Mouse (Mus musculus) CH12.LX (cell line): ENCODE data around the gene Kri1. TPM values are rescaled to one million over a fixed set of nuclear protein-coding genes. Genes with fewer than 3 reads are reported as not detected.
A peak's percentile ranks its signal among the peaks of the same experiment; 100 is the strongest.

Experiments
- DNase-seq: peaks from one replicate; pipeline ENCODE4 v3.0.0-alpha.2; 2013; ENCODE audit errors: extremely low read depth
- H3K27ac ChIP-seq: 2 replicates; pipeline ENCODE4 v1.5.1; 2012; ENCODE audit warnings: low read depth, mild to moderate bottlenecking, control low read depth, moderate library complexity; ENCODE audit not compliant: insufficient read depth
- H3K27me3 ChIP-seq: replicated peaks from 2 replicates; pipeline ENCODE3; 2012; ENCODE audit warnings: inconsistent platforms
- H3K36me3 ChIP-seq, 2 experiments: replicated peaks in 1 of 2; 2 replicates each; pipeline versions ENCODE3 to v1.6.1; 2012; ENCODE audit warnings: inconsistent platforms in 1 of 2, low read length in 1 of 2, mild to moderate bottlenecking in 1 of 2, mixed read lengths in 1 of 2, moderate library complexity in 1 of 2; ENCODE audit not compliant: control insufficient read depth in 1 of 2, insufficient read depth in 1 of 2
- H3K4me1 ChIP-seq, 2 experiments: 2 replicates each; pipeline ENCODE4 v1.6.1; 2012; ENCODE audit warnings: inconsistent platforms in 1 of 2, moderate library complexity in 1 of 2; ENCODE audit not compliant: insufficient read depth in 2 of 2, control insufficient read depth in 1 of 2
- H3K4me2 ChIP-seq: 2 replicates; pipeline ENCODE4 v1.6.1; 2012; ENCODE audit warnings: low read depth, mild to moderate bottlenecking, control low read depth; ENCODE audit not compliant: poor library complexity, insufficient read depth, severe bottlenecking
- H3K4me3 ChIP-seq, 3 experiments: fragments of 150-350 bp in 1 of 3; sonication (generic) in 1 of 3; replicated peaks in 1 of 3; 2 replicates each; pipeline versions ENCODE3 to v1.5.1; 2011 to 2012; ENCODE audit warnings: low read depth in 2 of 3, low read length in 2 of 3, mild to moderate bottlenecking in 2 of 3, moderate library complexity in 2 of 3, control low read depth in 1 of 3, improper control_type of control experiment in 1 of 3, inconsistent platforms in 1 of 3, mixed read lengths in 1 of 3; ENCODE audit not compliant: poor library complexity in 1 of 3
- H3K79me2 ChIP-seq: replicated peaks from 2 replicates; pipeline ENCODE4 v1.6.1; 2012; ENCODE audit warnings: mild to moderate bottlenecking, moderate library complexity; ENCODE audit not compliant: control insufficient read depth, poor library complexity, insufficient read depth, severe bottlenecking; ENCODE audit errors: extremely low read depth
- H3K9ac ChIP-seq: 2 replicates; pipeline ENCODE4 v1.6.1; 2012; ENCODE audit warnings: low read depth, mild to moderate bottlenecking, control low read depth, moderate library complexity; ENCODE audit not compliant: insufficient read depth
- H3K9me3 ChIP-seq: replicated peaks from 2 replicates; pipeline ENCODE3; 2012; ENCODE audit warnings: low read length, inconsistent platforms, mixed read lengths
- BHLHE40 ChIP-seq: IDR thresholded peaks from 2 replicates; pipeline ENCODE4 v1.6.1; 2011; ENCODE audit warnings: mild to moderate bottlenecking, low read depth, low read length, improper control_type of control experiment
- CHD1 ChIP-seq: IDR thresholded peaks from 2 replicates; pipeline ENCODE4 v1.6.1; 2012; ENCODE audit warnings: low read depth, low read length, improper control_type of control experiment, inconsistent platforms
- CTCF ChIP-seq, 2 experiments: IDR thresholded peaks in 1 of 2; conservative IDR thresholded peaks in 1 of 2; 2 replicates each; pipeline ENCODE4 v1.5.1; 2011 to 2012; ENCODE audit warnings: low read depth in 2 of 2, low read length in 2 of 2, improper control_type of control experiment in 1 of 2, inconsistent platforms in 1 of 2, mild to moderate bottlenecking in 1 of 2, moderate library complexity in 1 of 2
- E2F4 ChIP-seq: IDR thresholded peaks from 2 replicates; pipeline ENCODE4 v1.6.1; 2011; ENCODE audit warnings: low read depth, low read length, improper control_type of control experiment; ENCODE audit not compliant: insufficient replicate concordance
- ELF1 ChIP-seq: IDR thresholded peaks from 2 replicates; pipeline ENCODE4 v1.6.1; 2014; ENCODE audit warnings: low read depth, mild to moderate bottlenecking, inconsistent platforms, low read length, improper control_type of control experiment
- EP300 ChIP-seq: IDR thresholded peaks from 2 replicates; pipeline ENCODE4 v1.6.1; 2011; ENCODE audit warnings: low read length, improper control_type of control experiment
- ETS1 ChIP-seq: conservative IDR thresholded peaks from 2 replicates; pipeline ENCODE4 v1.6.1; 2012; ENCODE audit warnings: low read depth, mild to moderate bottlenecking, inconsistent platforms, low read length, improper control_type of control experiment, moderate library complexity
- GABPA ChIP-seq: IDR thresholded peaks from 2 replicates; pipeline ENCODE4 v1.6.1; 2012; ENCODE audit warnings: low read depth, low read length, improper control_type of control experiment, inconsistent platforms; ENCODE audit not compliant: insufficient replicate concordance
- HCFC1 ChIP-seq: IDR thresholded peaks from 2 replicates; pipeline ENCODE4 v1.6.1; 2012; ENCODE audit warnings: low read depth, mild to moderate bottlenecking, inconsistent platforms, low read length, improper control_type of control experiment
- IRF4 ChIP-seq: IDR thresholded peaks from 2 replicates; pipeline ENCODE4 v1.6.1; 2014; ENCODE audit warnings: low read depth, mild to moderate bottlenecking, inconsistent platforms, low read length, improper control_type of control experiment
- JUN ChIP-seq: IDR thresholded peaks from 2 replicates; pipeline ENCODE4 v1.6.1; 2011; ENCODE audit warnings: low read depth, mild to moderate bottlenecking, low read length, improper control_type of control experiment, moderate library complexity; ENCODE audit not compliant: insufficient read depth
- JUND ChIP-seq: conservative IDR thresholded peaks from 2 replicates; pipeline ENCODE4 v1.6.1; 2011; ENCODE audit warnings: low read depth, low read length, improper control_type of control experiment
- KAT2A ChIP-seq: IDR thresholded peaks from 2 replicates; pipeline ENCODE4 v1.6.1; 2012; ENCODE audit warnings: low read length, improper control_type of control experiment, inconsistent platforms; ENCODE audit not compliant: insufficient replicate concordance
- MAFK ChIP-seq: IDR thresholded peaks from 2 replicates; pipeline ENCODE4 v1.6.1; 2011; ENCODE audit warnings: low read length, improper control_type of control experiment; ENCODE audit not compliant: insufficient replicate concordance
- MAZ ChIP-seq: IDR thresholded peaks from 2 replicates; pipeline ENCODE4 v1.6.1; 2012; ENCODE audit warnings: low read depth, mild to moderate bottlenecking, inconsistent platforms, low read length, improper control_type of control experiment, moderate library complexity
- MEF2A ChIP-seq: IDR thresholded peaks from 2 replicates; pipeline ENCODE4 v1.6.1; 2014; ENCODE audit warnings: low read depth, mild to moderate bottlenecking, inconsistent platforms, low read length, improper control_type of control experiment, borderline replicate concordance
- MYC ChIP-seq: IDR thresholded peaks from 2 replicates; pipeline ENCODE4 v1.6.1; 2011; ENCODE audit warnings: low read depth, mild to moderate bottlenecking, improper control_type of control experiment, low read length
- NELFE ChIP-seq: IDR thresholded peaks from 2 replicates; pipeline ENCODE4 v1.6.1; 2011; ENCODE audit warnings: low read depth, low read length, improper control_type of control experiment
- NRF1 ChIP-seq: IDR thresholded peaks from 2 replicates; pipeline ENCODE4 v1.6.1; 2014; ENCODE audit warnings: low read depth, mild to moderate bottlenecking, inconsistent platforms, low read length, improper control_type of control experiment, moderate library complexity
- PAX5 ChIP-seq: IDR thresholded peaks from 2 replicates; pipeline ENCODE4 v1.6.1; 2012; ENCODE audit warnings: low read length, inconsistent platforms, mixed read lengths
- POLR2A ChIP-seq: IDR thresholded peaks from 2 replicates; pipeline ENCODE4 v1.6.1; 2011; ENCODE audit warnings: low read depth, mild to moderate bottlenecking, improper control_type of control experiment, low read length
- POLR2AphosphoS2 ChIP-seq: IDR thresholded peaks from 2 replicates; pipeline ENCODE4 v1.6.1; 2011; ENCODE audit warnings: low read depth, low read length, improper control_type of control experiment
- RAD21 ChIP-seq: IDR thresholded peaks from 2 replicates; pipeline ENCODE4 v1.6.1; 2011; ENCODE audit warnings: low read depth, mild to moderate bottlenecking, low read length, improper control_type of control experiment, moderate library complexity
- RCOR1 ChIP-seq: conservative IDR thresholded peaks from 2 replicates; pipeline ENCODE4 v1.6.1; 2012; ENCODE audit warnings: low read depth, mild to moderate bottlenecking, inconsistent platforms, low read length, improper control_type of control experiment
- SIN3A ChIP-seq: IDR thresholded peaks from 2 replicates; pipeline ENCODE4 v1.6.1; 2012; ENCODE audit warnings: low read length, improper control_type of control experiment, inconsistent platforms
- SMC3 ChIP-seq: IDR thresholded peaks from 2 replicates; pipeline ENCODE4 v1.6.1; 2011; ENCODE audit warnings: low read depth, low read length, improper control_type of control experiment
- TBP ChIP-seq: conservative IDR thresholded peaks from 2 replicates; pipeline ENCODE4 v1.6.1; 2011; ENCODE audit warnings: low read depth, low read length, improper control_type of control experiment
- TCF12 ChIP-seq: IDR thresholded peaks from 2 replicates; pipeline ENCODE4 v1.6.1; 2014; ENCODE audit warnings: low read depth, mild to moderate bottlenecking, inconsistent platforms, low read length, improper control_type of control experiment
- UBTF ChIP-seq: IDR thresholded peaks from 2 replicates; pipeline ENCODE4 v1.6.1; 2012; ENCODE audit warnings: low read depth, mild to moderate bottlenecking, inconsistent platforms, low read length, improper control_type of control experiment, moderate library complexity
- USF1 ChIP-seq: IDR thresholded peaks from 2 replicates; pipeline ENCODE4 v1.6.1; 2014; ENCODE audit warnings: low read depth, mild to moderate bottlenecking, inconsistent platforms, low read length, improper control_type of control experiment
- USF2 ChIP-seq: conservative IDR thresholded peaks from 2 replicates; pipeline ENCODE4 v1.6.1; 2011; ENCODE audit warnings: low read depth, low read length, improper control_type of control experiment
- ZC3H11A ChIP-seq: IDR thresholded peaks from 2 replicates; pipeline ENCODE4 v1.6.1; 2012; ENCODE audit warnings: low read depth, mild to moderate bottlenecking, inconsistent platforms, low read length, improper control_type of control experiment
- ZKSCAN1 ChIP-seq: IDR thresholded peaks from 2 replicates; pipeline ENCODE4 v1.6.1; 2012; ENCODE audit warnings: low read depth, inconsistent platforms, low read length, improper control_type of control experiment, borderline replicate concordance
- ZMIZ1 ChIP-seq: IDR thresholded peaks from 2 replicates; pipeline ENCODE4 v1.6.1; 2012; ENCODE audit warnings: low read depth, mild to moderate bottlenecking, inconsistent platforms, low read length, improper control_type of control experiment
- ZNF384 ChIP-seq: IDR thresholded peaks from 2 replicates; pipeline ENCODE4 v1.6.1; 2012; ENCODE audit warnings: low read depth, low read length, improper control_type of control experiment, inconsistent platforms
- dilution Hi-C: fragments of 300-500 bp; cut with MboI; formaldehyde crosslinking; loops from 2 replicates; pipeline ENCODE4 v1.14.3; 2020; ENCODE audit warnings: low sequenced_read_pairs; ENCODE audit not compliant: extremely low pct_unique_long_range_greater_than_20kb, extremely low pct_ligation_motif_present
- in situ Hi-C: fragments of 300-500 bp; cut with MboI; formaldehyde crosslinking; loops from 3 replicates; pipeline ENCODE4 v1.14.3; 2019; ENCODE audit warnings: low sequenced_read_pairs, low pct_ligation_motif_present, low pct_unique_long_range_greater_than_20kb, mixed read lengths
- polyA plus RNA-seq: library from polyadenylated mRNA; unstranded; fragments of >175 nt; gene quantifications from 2 replicates; pipeline ENCODE4 v1.2.1, GENCODE M21; 2012; ENCODE audit warnings: low read depth; ENCODE audit not compliant: insufficient read length
- total RNA-seq, 2 experiments: library from RNA; depleted of rRNA; stranded (reverse); fragments of 300-350 nt in 1 of 2; fragments of >200 nt in 1 of 2; gene quantifications; 2 replicates each; pipeline ENCODE4 v1.2.3; 2012 to 2014

Kri1 gene
- total and polyA plus RNA-seq, 3 experiments: 28.8 to 57.1 (median 55.5) TPM

- dilution Hi-C loops: no loop called here
Measured at GRCm38 (mm10) chr9:21241343-21241742, 46.4 kb downstream of the Kri1 start.

GRCm38 (mm10) chr9:21239465-21239848, 48.3 kb downstream of the Kri1 start:
- dilution Hi-C loops: no loop called here
- peaks cover 4% of the 10 kb centered on the region for H3K27me3 ChIP-seq
- peaks cover 18% of the 10 kb centered on the region for H3K79me2 ChIP-seq
- DNase-seq: peak; percentile 24
- peak overlapping the region; percentile 77 to 98 (median 88) for H3K4me3 ChIP-seq
- H3K4me2 ChIP-seq: peak overlapping the region; percentile 46
- TF ChIP-seq TBP: no peak
- no peak for TF ChIP-seq SMC3
- no peak for TF ChIP-seq MAFK
- no peak for TF ChIP-seq GABPA
- TF ChIP-seq EP300: no peak
- no peak for TF ChIP-seq HCFC1
- TF ChIP-seq E2F4: no peak
- no peak for TF ChIP-seq JUND
- TF ChIP-seq MEF2A: no peak
- TF ChIP-seq RCOR1: no peak
- TF ChIP-seq ETS1: no peak
- TF ChIP-seq NRF1: no peak
- no peak for TF ChIP-seq JUN
- TF ChIP-seq USF2: no peak
- TF ChIP-seq ZC3H11A: no peak
- TF ChIP-seq MYC: no peak
- TF ChIP-seq POLR2AphosphoS2: no peak
- no peak for TF ChIP-seq KAT2A
- no peak for TF ChIP-seq CHD1
- TF ChIP-seq UBTF: no peak
- H3K4me1 ChIP-seq: peaks cover 17 to 35% of the 10 kb centered on the region in 2 experiments
- peak overlapping the region; percentile 99; the same call in 1 of the 2 replicates for H3K9ac ChIP-seq
- H3K9me3 ChIP-seq: peaks cover 6% of the 10 kb centered on the region
- in situ Hi-C loops: no loop called here
- no peak overlapping the region for H3K27ac ChIP-seq
- peaks cover 4 to 23% of the 10 kb centered on the region in 2 experiments for H3K36me3 ChIP-seq

More at GRCm38 (mm10) chr9:21241343-21241742, 46.4 kb downstream of the Kri1 start:
- peaks cover 0 to 7% of the 10 kb centered on the region in 2 experiments for H3K36me3 ChIP-seq
- DNase-seq: peak; percentile 92
- H3K27me3 ChIP-seq: peaks cover 4% of the 10 kb centered on the region
- H3K79me2 ChIP-seq: peaks cover 18% of the 10 kb centered on the region
- H3K4me1 ChIP-seq: peaks cover 9 to 24% of the 10 kb centered on the region in 2 experiments
- H3K27ac ChIP-seq: no peak overlapping the region
- in situ Hi-C loops: no loop called here
- no peak overlapping the region for H3K4me2 ChIP-seq
- H3K9me3 ChIP-seq: peaks cover 9% of the 10 kb centered on the region
- no peak overlapping the region for H3K9ac ChIP-seq
- H3K4me3 ChIP-seq: no peak overlapping the region
- TF ChIP-seq POLR2AphosphoS2 (no peak), SIN3A (peak; percentile 34; the same call in 1 of the 2 replicates), PAX5 (no peak), ZNF384 (peak; percentile 26; the same call in 1 of the 2 replicates), GABPA (no peak), BHLHE40 (0 out of 2 replicates have a peak, but pooled peaks have one; percentile 19), ETS1 (no peak), TBP (no peak), TCF12 (peak; percentile 61; the same call in 1 of the 2 replicates), SMC3 (peak; percentile 89), UBTF (no peak), ZKSCAN1 (no peak), USF1 (no peak), RAD21 (peak; percentile 74), ZC3H11A (no peak), POLR2A (no peak), ZMIZ1 (no peak), NRF1 (no peak), KAT2A (no peak), MYC (0 out of 2 replicates have a peak, but pooled peaks have one; percentile 37), IRF4 (peak; percentile 41; the same call in 1 of the 2 replicates), ELF1 (no peak), NELFE (peak; percentile 81; the same call in 1 of the 2 replicates), CTCF (conservative IDR thresholded peaks at IDR 0.05 in 1 of 2, IDR thresholded peaks at IDR 0.05 in 1 of 2; ENCODE audit: low read depth in 2 of 2, low read length in 2 of 2) (peak; percentile 85 to 100), MEF2A (peak; percentile 38; the same call in 1 of the 2 replicates), JUND (no peak), HCFC1 (peak; percentile 35; the same call in 1 of the 2 replicates), JUN (no peak), MAZ (no peak), E2F4 (no peak), USF2 (no peak)
- TF ChIP-seq, all 38 proteins: peak for 12
